Comparison of ENCODE assay signal across 18 mouse cellular contexts in the genomic region with DNA sequence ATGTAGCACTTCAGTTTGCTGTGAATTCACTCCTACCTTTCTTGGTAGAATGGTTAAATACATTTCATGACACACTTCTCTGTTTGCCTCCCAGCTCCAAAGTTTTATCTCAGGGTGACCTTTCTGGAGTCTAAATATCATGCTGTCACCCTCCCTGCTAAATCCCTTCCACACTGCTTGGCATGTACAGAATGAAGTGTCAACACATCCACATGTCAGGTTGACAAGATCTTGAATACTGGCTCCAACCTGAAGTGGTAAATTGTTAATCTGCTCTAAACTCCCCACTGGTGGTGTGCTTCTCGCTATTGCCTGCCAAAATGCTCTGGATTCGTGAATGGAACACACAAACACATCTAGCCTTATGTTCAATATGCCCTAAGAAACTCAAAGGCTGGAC.
A peak's percentile ranks its signal among the peaks of the same experiment; 100 is the strongest.
DNase-seq lines count a peak whose midpoint lies in the region; ATAC-seq and TF ChIP-seq lines count a peak whose summit lies in the region.
"Had no signal": no experiment of that assay in that cellular context is flagged by ENCODE, and none has a peak within 500 bp of the region (broad histone marks: within the 10 kb centered on the region; RNA-seq: fewer than 3 reads in every experiment).

No protein-coding gene starts in this region.

- no peak for TF ChIP-seq POLR2A in testis, adult 2 months (IDR thresholded peaks at IDR 0.05; ENCODE audit: control insufficient read depth, low read depth, low read length)
- no peak for TF ChIP-seq POLR2A in thymus, adult 2 months (IDR thresholded peaks at IDR 0.05; ENCODE audit: control insufficient read depth, extremely low read depth, insufficient read depth, low read length, poor library complexity)

- H3K9ac ChIP-seq in heart, embryonic 15.5 days, result no peak overlapping the region
- no peak overlapping the region for H3K9ac ChIP-seq in hindbrain, embryonic 11.5 days (ENCODE audit: low read depth, low read length)
- H3K9ac ChIP-seq: forebrain, embryonic 13.5 days; forebrain, postnatal 0 days; hindbrain, embryonic 15.5 days had no signal

- H3K27me3 ChIP-seq in testis, adult 2 months (ENCODE audit: control insufficient read depth, insufficient read depth, low read length), result no peaks in the 10 kb centered on the region
- H3K27me3 ChIP-seq in heart, embryonic 10.5 days (ENCODE audit: insufficient read depth, poor library complexity, severe bottlenecking), result no peaks in the 10 kb centered on the region
- no peaks in the 10 kb centered on the region for H3K27me3 ChIP-seq in heart, embryonic 15.5 days
- H3K27me3 ChIP-seq in thymus, adult 2 months (ENCODE audit: control insufficient read depth, insufficient read depth, low read length), result no peaks in the 10 kb centered on the region
- no peaks in the 10 kb centered on the region for H3K27me3 ChIP-seq in hindbrain, embryonic 11.5 days (ENCODE audit: control insufficient read depth, insufficient read depth, low read length)
- H3K27me3 ChIP-seq: forebrain, embryonic 13.5 days; hindbrain, embryonic 15.5 days had no signal

- TF ChIP-seq CTCF in testis, adult 2 months (IDR thresholded peaks at IDR 0.05; ENCODE audit: control insufficient read depth, insufficient read depth, insufficient replicate concordance, low read depth, low read length), result no peak
- TF ChIP-seq CTCF in thymus, adult 2 months (IDR thresholded peaks at IDR 0.05; ENCODE audit: borderline replicate concordance, control insufficient read depth, extremely low read depth, insufficient read depth, low read length, poor library complexity), result no peak

- H3K27ac ChIP-seq in testis, adult 2 months (ENCODE audit: control insufficient read depth, insufficient read depth, low read depth, low read length), result peak overlapping the region; percentile 14; the same call in 1 of the 2 replicates
- H3K27ac ChIP-seq in heart, embryonic 10.5 days, result peak overlapping the region; percentile 39; the same call in 1 of the 2 replicates
- H3K27ac ChIP-seq in heart, embryonic 15.5 days, result peak overlapping the region; percentile 76
- H3K27ac ChIP-seq in thymus, adult 2 months (ENCODE audit: control insufficient read depth, insufficient read depth, low read length), result no peak overlapping the region
- no peak overlapping the region for H3K27ac ChIP-seq in hindbrain, embryonic 11.5 days (ENCODE audit: low read depth, low read length)
- H3K27ac ChIP-seq: embryonic facial prominence, embryonic 10.5 days; forebrain, embryonic 13.5 days; hindbrain, embryonic 10.5 days; hindbrain, embryonic 15.5 days had no signal

- H3K36me3 ChIP-seq in testis, adult 2 months (ENCODE audit: control insufficient read depth, insufficient read depth, low read length), result no peaks in the 10 kb centered on the region
- no peaks in the 10 kb centered on the region for H3K36me3 ChIP-seq in heart, embryonic 10.5 days
- H3K36me3 ChIP-seq in heart, embryonic 15.5 days, result no peaks in the 10 kb centered on the region
- no peaks in the 10 kb centered on the region for H3K36me3 ChIP-seq in thymus, adult 2 months (ENCODE audit: control insufficient read depth, insufficient read depth, low read length)
- H3K36me3 ChIP-seq in hindbrain, embryonic 11.5 days (ENCODE audit: control insufficient read depth, insufficient read depth, low read length), result no peaks in the 10 kb centered on the region
- H3K36me3 ChIP-seq: embryonic facial prominence, embryonic 10.5 days; hindbrain, embryonic 10.5 days; hindbrain, embryonic 15.5 days had no signal

- H3K4me3 ChIP-seq in testis, adult 2 months (ENCODE audit: control insufficient read depth, low read depth, low read length), result no peak overlapping the region
- H3K4me3 ChIP-seq in heart, embryonic 10.5 days, result no peak overlapping the region
- no peak overlapping the region for H3K4me3 ChIP-seq in heart, embryonic 15.5 days
- no peak overlapping the region for H3K4me3 ChIP-seq in thymus, adult 2 months (ENCODE audit: control insufficient read depth, insufficient read depth, low read length)
- H3K4me3 ChIP-seq in hindbrain, embryonic 11.5 days (ENCODE audit: low read depth, low read length), result no peak overlapping the region
- H3K4me3 ChIP-seq: embryonic facial prominence, embryonic 10.5 days; forebrain, embryonic 13.5 days; hindbrain, embryonic 10.5 days; hindbrain, embryonic 15.5 days had no signal

- no peaks in the 10 kb centered on the region for H3K4me1 ChIP-seq in testis, adult 2 months (ENCODE audit: control insufficient read depth, insufficient read depth, low read length)
- H3K4me1 ChIP-seq in heart, embryonic 10.5 days, result peaks cover 10% of the 10 kb centered on the region; the same call in 1 of the 2 replicates
- H3K4me1 ChIP-seq in heart, embryonic 15.5 days (replicated peaks), result peaks cover 26% of the 10 kb centered on the region
- H3K4me1 ChIP-seq in thymus, adult 2 months (replicated peaks; ENCODE audit: control insufficient read depth, insufficient read depth, low read length), result no peaks in the 10 kb centered on the region
- no peaks in the 10 kb centered on the region for H3K4me1 ChIP-seq in hindbrain, embryonic 11.5 days (replicated peaks; ENCODE audit: control insufficient read depth, insufficient read depth, low read length)
- H3K4me1 ChIP-seq: embryonic facial prominence, embryonic 10.5 days; hindbrain, embryonic 10.5 days; hindbrain, embryonic 15.5 days had no signal

- no peaks in the 10 kb centered on the region for H3K9me3 ChIP-seq in heart, embryonic 10.5 days
- no peaks in the 10 kb centered on the region for H3K9me3 ChIP-seq in heart, embryonic 15.5 days (replicated peaks)
- no peaks in the 10 kb centered on the region for H3K9me3 ChIP-seq in hindbrain, embryonic 11.5 days (ENCODE audit: control insufficient read depth, low read length)
- H3K9me3 ChIP-seq: embryonic facial prominence, embryonic 10.5 days; forebrain, embryonic 13.5 days; hindbrain, embryonic 10.5 days; hindbrain, embryonic 15.5 days had no signal

- H3K4me2 ChIP-seq in heart, embryonic 15.5 days, result no peak overlapping the region
- no peak overlapping the region for H3K4me2 ChIP-seq in hindbrain, embryonic 11.5 days (replicated peaks; ENCODE audit: low read depth, low read length)
- H3K4me2 ChIP-seq: forebrain, embryonic 13.5 days; hindbrain, embryonic 15.5 days had no signal

- 46% methylated on average over 2 of the region's 2 CpGs for WGBS in heart, embryonic 10.5 days
- 17% methylated on average over 2 of the region's 2 CpGs for WGBS in heart, embryonic 15.5 days
- WGBS in thymus, adult 2 months, result 90% methylated on average over 2 of the region's 2 CpGs
- WGBS in hindbrain, embryonic 11.5 days, result 83% methylated on average over 2 of the region's 2 CpGs

- no peak for DNase-seq in testis, postnatal 14 days (ENCODE audit: low spot score)
- DNase-seq in heart, embryonic 10.5 days (ENCODE audit: low spot score), result no peak
- peak; percentile 44 for DNase-seq in heart, postnatal 4 days
- DNase-seq in thymus, adult 2 months, result no peak
- DNase-seq in hindbrain, embryonic 11.5 days (ENCODE audit: low spot score), result no peak
- DNase-seq: adrenal gland, postnatal 10 days; cerebellum, adult 2 months; forebrain, postnatal 0 days; gastrocnemius, postnatal 14 days; kidney, adult 2 months had no signal

- peak; percentile 81 for ATAC-seq in heart, embryonic 15.5 days (replicated peaks; ENCODE audit: insufficient number of reproducible peaks, insufficient read depth, low FRiP score, low read depth)
- ATAC-seq in activated CD4-positive, CD25-positive, alpha-beta regulatory T cell, adult 4 months, result no peak
- ATAC-seq in hindbrain, embryonic 11.5 days (ENCODE audit: low FRiP score), result no peak
- ATAC-seq: forebrain, embryonic 13.5 days; forebrain, postnatal 0 days; intestine, embryonic 16.5 days had no signal

Comparison
In these comparisons a context has a peak if more than half of its experiments do, and no peak if none do; other contexts are left out.
1. H3K27ac ChIP-seq: peak in testis, adult 2 months (single experiment), heart, embryonic 10.5 days (single experiment) and heart, embryonic 15.5 days (single experiment); none in thymus, adult 2 months (single experiment) and hindbrain, embryonic 11.5 days (single experiment).